Mouse (Mus musculus) T-helper 17 cell (primary cell): ENCODE measurements around the gene Msl1.

Source experiments
- in situ Hi-C, 2 experiments: fragments of 300-600 bp; cut with MboI, MseI; formaldehyde crosslinking; loops; 1 replicate in 1 of 2; 2 replicates in 1 of 2; pipeline ENCODE4 v1.15.1; 2025; ENCODE audit warnings: high pct_unique_total_duplicates in 2 of 2

The Msl1 gene

GRCm38 (mm10) chr11:98836128-98836527, 40.8 kb downstream of the Msl1 start:
- in situ Hi-C loops = no loop called here

GRCm38 (mm10) chr11:98836651-98837141, 41.4 kb downstream of the Msl1 start, which contains the start of gene Rapgefl1:
Gene Rapgefl1 (plus strand): TSS chr11:98836785.
- in situ Hi-C loops = no loop called here

- in situ Hi-C loops = no loop called here
Measured at GRCm38 (mm10) chr11:98837231-98837704, 42.0 kb downstream of the Msl1 start.

GRCm38 (mm10) chr11:98837917-98838316, 42.6 kb downstream of the Msl1 start:
- in situ Hi-C loops = no loop called here

GRCm38 (mm10) chr11:98838512-98838911, 43.2 kb downstream of the Msl1 start:
- in situ Hi-C loops = no loop called here

GRCm38 (mm10) chr11:98839402-98839801, 44.1 kb downstream of the Msl1 start:
- in situ Hi-C loops = no loop called here

GRCm38 (mm10) chr11:98839897-98840296, 44.6 kb downstream of the Msl1 start:
- in situ Hi-C loops = no loop called here

GRCm38 (mm10) chr11:98846016-98846415, 50.7 kb downstream of the Msl1 start:
- in situ Hi-C loops = no loop called here

- in situ Hi-C loops = no loop called here
Measured at GRCm38 (mm10) chr11:98846865-98847604, 51.7 kb downstream of the Msl1 start.

- in situ Hi-C loops = no loop called here
Measured at GRCm38 (mm10) chr11:98849196-98849894, 54.0 kb downstream of the Msl1 start.

- in situ Hi-C loops = no loop called here
Measured at GRCm38 (mm10) chr11:98850100-98851093, 55.1 kb downstream of the Msl1 start.

GRCm38 (mm10) chr11:98854116-98854515, 58.8 kb downstream of the Msl1 start:
- in situ Hi-C loops = no loop called here

- in situ Hi-C loops = no loop called here
Measured at GRCm38 (mm10) chr11:98854659-98855058, 59.3 kb downstream of the Msl1 start.
